Comparison of ENCODE assay signal across 21 mouse cellular contexts in the genomic region with DNA sequence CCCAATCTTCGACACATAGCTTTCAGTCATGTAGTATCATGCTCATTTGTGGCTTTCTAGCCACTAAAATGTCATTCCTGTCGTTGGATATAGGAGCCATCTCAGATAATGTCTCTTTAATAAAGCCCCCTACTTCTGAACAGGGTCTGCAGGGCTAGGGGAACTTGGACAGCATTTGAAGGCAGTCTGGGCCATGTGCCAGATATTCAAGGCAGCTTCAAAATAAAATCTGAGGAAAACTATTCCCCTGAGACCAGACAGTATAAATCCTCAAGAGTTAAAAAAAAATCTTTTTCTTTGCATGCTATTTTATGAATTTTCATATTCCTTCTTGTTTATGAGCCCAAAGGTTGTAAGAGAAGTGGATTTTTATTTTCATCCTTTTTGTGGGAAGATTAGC.
"Had no signal": no experiment of that assay in that cellular context is flagged by ENCODE, and none has a peak within 500 bp of the region (broad histone marks: within the 10 kb centered on the region; RNA-seq: fewer than 3 reads in every experiment).

No protein-coding gene starts in this region.

- H3K27me3 ChIP-seq: neural tube, embryonic 12.5 days; neural tube, embryonic 15.5 days; stomach, embryonic 15.5 days had no signal

- DNase-seq: kidney, adult 11 months; kidney, adult 8-10 months; kidney, postnatal 25 days; layer of hippocampus, adult 9-11 months; liver, embryonic 13.5 days; lung, adult 2 months; lung, postnatal 36 days; midbrain, embryonic 14.5 days; right cerebral cortex, adult 18-20 months; right cerebral cortex, postnatal 14 days; right cerebral cortex, postnatal 4 days; thymus, postnatal 25 days had no signal

- H3K9me3 ChIP-seq: limb, embryonic 13.5 days; liver, embryonic 13.5 days; megakaryocyte, embryonic 14.5 days; midbrain, embryonic 10.5 days; neural tube, embryonic 12.5 days; neural tube, embryonic 15.5 days; stomach, embryonic 15.5 days had no signal

- H3K9ac ChIP-seq: limb, embryonic 13.5 days; liver, embryonic 13.5 days; neural tube, embryonic 12.5 days; neural tube, embryonic 15.5 days; stomach, embryonic 15.5 days had no signal

- H3K36me3 ChIP-seq: limb, embryonic 13.5 days; liver, embryonic 13.5 days; midbrain, embryonic 10.5 days; neural tube, embryonic 12.5 days; neural tube, embryonic 15.5 days; stomach, embryonic 15.5 days had no signal

- H3K27ac ChIP-seq: layer of hippocampus, adult 2 months; left cerebral cortex, adult 2 months; limb, embryonic 13.5 days; liver, embryonic 13.5 days; midbrain, embryonic 10.5 days; neural tube, embryonic 12.5 days; neural tube, embryonic 15.5 days; stomach, embryonic 15.5 days had no signal

- ATAC-seq: lung, postnatal 0 days had no signal

- H3K4me1 ChIP-seq: liver, embryonic 13.5 days; megakaryocyte, embryonic 14.5 days; stomach, embryonic 15.5 days had no signal

- H3K4me2 ChIP-seq: limb, embryonic 13.5 days; liver, embryonic 13.5 days; neural tube, embryonic 12.5 days; neural tube, embryonic 15.5 days; stomach, embryonic 15.5 days had no signal

- H3K4me3 ChIP-seq: layer of hippocampus, adult 2 months; left cerebral cortex, adult 2 months; limb, embryonic 13.5 days; liver, embryonic 13.5 days; megakaryocyte, embryonic 14.5 days; midbrain, embryonic 10.5 days; neural tube, embryonic 12.5 days; neural tube, embryonic 15.5 days; stomach, embryonic 15.5 days had no signal
